Mouse (Mus musculus): ENCODE results near the gene Skint6.

- no peak for TF ChIP-seq HCFC1 (IDR thresholded peaks at IDR 0.05; ENCODE audit: borderline replicate concordance, insufficient read depth, low read length)
- no peak for TF ChIP-seq MAFK (IDR thresholded peaks at IDR 0.05; ENCODE audit: insufficient read depth, low read depth, low read length)
These were observed 34.1 kb upstream of the Skint6 start for GRCm38 (mm10) chr4:113320911-113321310.
